Mouse (Mus musculus) retina, postnatal 1 day (tissue): ENCODE results near the gene Phf3.
"Not testable (repeated sequence)": the region's sequence is repeated elsewhere in the genome, so short reads cannot be mapped to it uniquely, and the experiment has no call there.

ENCODE experiments used
- DNase-seq: peaks from one replicate; pipeline ENCODE4 v3.0.0-alpha.2; 2012

Phf3 gene

DNA sequence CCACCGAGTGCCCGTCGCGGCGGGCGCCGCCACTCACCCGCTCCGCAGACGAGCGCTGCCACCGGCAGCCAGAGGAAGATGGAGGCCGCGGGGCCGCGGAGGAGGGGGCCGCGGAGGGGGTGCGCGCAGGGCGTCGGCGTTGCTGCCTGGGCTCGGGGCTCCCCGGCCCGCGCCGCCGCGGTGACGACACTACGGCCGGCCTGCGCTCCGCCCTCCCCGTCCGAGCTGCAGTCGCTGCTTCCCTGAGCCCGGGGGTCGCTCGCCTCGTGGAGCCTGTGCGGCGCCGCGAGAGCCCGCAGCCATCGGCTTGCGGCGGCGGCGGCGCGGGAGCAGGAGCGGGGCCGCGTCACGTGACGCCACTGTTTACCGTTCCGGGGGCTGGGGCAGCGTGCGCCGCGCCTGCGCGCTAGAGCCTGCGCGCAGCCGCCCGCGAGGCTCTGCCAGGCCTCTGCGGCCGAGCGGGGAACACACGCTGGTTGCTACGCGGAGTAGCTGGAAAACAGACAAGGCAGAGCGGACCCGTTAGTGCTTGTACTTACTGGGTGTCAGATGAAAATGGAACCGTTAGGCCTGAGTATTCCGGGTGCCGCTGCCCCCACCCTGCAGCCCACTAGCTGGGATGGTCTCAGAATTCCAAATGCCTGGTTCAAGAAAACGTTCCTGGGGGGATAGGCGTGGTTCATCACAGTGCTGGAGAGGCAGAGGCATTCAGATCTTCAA lies at the start of gene Phf3:
Gene Phf3 (minus strand): TSS at position 381 of the 720 bp plus-strand sequence.
- DNase-seq, result peak; percentile 96

- DNase-seq, result no peak
These were observed 48.5 kb upstream of the Phf3 start for GRCm38 (mm10) chr1:30922237-30922636.

- DNase-seq, result no peak
These were observed 47.5 kb upstream of the Phf3 start for GRCm38 (mm10) chr1:30921252-30921651.

DNA sequence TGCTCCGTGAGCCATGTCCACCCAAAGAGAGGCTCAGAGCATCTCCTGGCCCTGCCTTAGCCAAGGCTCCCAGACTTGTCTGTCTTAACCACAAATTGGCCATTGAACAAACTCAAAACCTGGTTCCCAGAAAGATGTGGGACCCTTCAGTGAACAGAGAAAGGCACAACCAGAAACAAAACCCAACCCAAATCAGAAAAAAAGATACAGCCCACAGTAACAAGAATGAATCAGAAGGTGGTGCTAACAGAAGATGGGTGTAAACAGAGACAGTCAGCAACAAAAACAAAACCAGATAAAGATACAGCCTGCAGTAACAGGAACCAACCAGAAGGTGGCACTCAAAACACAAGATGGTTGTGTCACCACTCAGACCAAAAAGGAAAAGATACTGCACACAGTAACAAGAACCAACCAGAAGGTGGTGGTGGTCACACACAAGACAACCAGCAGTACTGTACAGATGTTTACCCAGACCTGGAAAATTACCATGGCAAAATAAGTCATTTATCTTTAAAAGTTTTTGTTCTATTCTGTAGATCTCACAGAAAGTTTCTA lies 47.0 kb upstream of the Phf3 start:
- DNase-seq, result peak; percentile 12

- no peak for DNase-seq
These were observed 36.5 kb upstream of the Phf3 start for GRCm38 (mm10) chr1:30910172-30910571.

GRCm38 (mm10) chr1:30908797-30909196 lies 35.1 kb upstream of the Phf3 start:
- no peak for DNase-seq

DNA sequence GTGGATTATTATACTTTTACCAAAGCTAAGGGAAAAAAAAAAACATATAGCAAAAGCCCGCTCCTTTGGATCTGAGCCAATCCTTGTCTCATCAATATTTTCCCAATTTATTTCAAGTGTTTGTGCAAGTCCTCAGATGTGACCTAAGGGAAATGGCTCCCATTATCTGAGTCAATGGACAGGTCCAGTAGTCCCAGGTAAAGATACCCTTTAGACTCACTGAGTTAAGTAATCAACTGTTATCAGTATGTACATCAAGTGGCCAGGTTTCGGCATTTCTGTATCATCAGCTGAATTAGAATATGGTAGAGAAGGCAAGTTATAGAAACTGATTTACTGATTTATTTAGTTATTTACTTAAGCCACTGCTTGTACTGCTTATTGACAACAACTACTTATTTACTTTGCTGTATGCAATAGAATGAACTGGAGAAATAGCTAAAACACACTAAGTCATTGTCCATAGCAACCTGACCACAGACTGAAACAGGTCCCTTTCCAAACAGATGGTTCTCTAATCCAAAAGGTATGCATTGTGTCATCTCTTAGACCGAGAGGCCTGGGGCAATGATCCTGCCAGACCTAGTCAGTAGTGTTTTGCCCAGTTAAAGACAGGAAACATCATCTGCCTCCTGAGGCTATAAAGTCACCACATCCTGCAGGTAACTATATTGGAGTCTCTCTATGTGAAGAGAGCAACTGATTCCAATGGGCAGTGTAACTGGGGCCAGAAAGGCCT lies 29.9 kb upstream of the Phf3 start:
- no peak for DNase-seq

GRCm38 (mm10) chr1:30898691-30899090 lies 25.0 kb upstream of the Phf3 start:
- DNase-seq, result no peak

- DNase-seq, result not testable (repeated sequence)
These were observed 21.6 kb upstream of the Phf3 start for GRCm38 (mm10) chr1:30895366-30895765.

- DNase-seq, result not testable (repeated sequence)
These were observed 10.1 kb upstream of the Phf3 start for GRCm38 (mm10) chr1:30883806-30884205.

- no peak for DNase-seq
These were observed 2.0 kb upstream of the Phf3 start for GRCm38 (mm10) chr1:30875746-30876145.

DNA sequence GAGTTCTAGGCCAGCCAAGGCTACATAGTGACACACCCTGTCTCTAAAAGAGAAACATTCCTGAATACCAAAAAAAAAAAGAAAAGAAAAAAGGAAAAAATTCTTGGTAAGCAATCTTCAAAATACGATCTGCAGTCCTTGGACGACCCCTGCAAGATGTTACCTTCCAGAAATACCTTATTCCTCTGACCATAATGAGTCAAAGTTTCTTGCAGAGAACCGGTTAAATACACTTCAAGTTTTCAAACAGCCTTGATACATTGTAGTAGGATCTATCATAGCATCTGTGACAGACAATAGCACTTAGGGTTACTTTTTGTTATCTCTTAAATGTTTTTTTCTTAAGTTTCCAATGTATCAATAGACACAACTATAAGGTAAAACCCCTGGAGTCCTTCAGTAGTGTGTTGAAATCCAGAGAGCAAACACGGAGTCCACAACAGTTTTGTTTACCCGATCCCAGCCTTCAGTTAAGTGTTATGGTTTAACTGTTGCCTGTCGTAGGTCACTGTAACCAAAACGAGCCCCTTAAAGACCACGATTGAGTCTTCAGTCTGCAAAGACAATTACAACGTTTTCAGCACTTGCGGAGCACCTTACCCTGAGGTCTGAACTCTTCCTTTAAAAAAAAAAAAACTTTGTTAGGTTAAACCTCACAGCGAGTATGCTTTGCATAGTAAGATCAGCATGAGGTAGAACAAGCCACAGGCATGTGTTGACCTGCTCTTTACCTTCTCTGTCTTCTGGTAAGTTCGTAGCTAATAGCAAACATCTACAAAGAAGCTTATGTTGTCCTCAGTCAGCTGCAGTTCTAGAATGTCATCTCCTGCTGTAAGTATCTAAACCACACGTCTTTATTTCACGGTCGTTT lies 775 bp upstream of the Phf3 start:
- DNase-seq, result no peak

GRCm38 (mm10) chr1:30872836-30873540 lies 733 bp downstream of the Phf3 start:
- DNase-seq, result peak; percentile 60

DNA sequence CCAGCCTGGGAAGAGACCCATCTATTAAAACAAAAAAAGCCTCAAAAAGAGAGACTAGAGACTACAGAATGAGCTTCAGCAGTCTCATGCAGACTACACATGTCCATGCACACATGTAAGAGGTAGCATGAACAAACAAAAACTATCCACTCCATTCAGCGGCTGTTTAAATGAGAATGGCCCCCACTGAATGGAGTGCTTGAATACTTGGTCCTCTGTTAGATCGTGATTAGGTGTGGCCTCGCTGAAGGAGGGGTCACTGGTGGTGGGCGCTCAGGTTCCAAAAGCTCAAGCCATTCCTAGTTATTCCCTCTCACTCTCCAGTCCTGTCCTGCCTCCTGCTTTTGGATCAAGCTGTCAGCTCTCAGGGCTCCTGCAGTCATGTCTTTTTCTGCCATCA lies 5.9 kb downstream of the Phf3 start:
- DNase-seq, result no peak

DNA sequence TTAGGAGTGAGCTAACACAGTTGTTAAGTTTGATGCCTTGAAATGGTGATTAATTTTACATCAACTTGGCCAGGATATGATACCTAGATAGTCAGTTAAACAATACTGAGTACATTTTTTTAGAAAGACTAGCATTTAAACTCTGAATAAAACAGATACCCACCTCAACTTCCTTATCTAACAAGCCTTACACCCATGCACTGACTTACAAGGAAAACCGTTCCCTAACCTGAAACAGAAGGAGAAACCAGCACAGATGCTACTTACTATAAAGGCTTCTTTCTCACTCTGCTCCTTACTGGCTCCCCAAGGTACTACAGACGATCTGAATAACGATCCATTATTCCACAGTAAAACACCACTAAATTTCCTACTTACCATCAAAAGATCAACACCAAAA lies 21.2 kb downstream of the Phf3 start:
- DNase-seq, result no peak

- DNase-seq, result no peak
These were observed 21.8 kb downstream of the Phf3 start for GRCm38 (mm10) chr1:30851920-30852319.

DNA sequence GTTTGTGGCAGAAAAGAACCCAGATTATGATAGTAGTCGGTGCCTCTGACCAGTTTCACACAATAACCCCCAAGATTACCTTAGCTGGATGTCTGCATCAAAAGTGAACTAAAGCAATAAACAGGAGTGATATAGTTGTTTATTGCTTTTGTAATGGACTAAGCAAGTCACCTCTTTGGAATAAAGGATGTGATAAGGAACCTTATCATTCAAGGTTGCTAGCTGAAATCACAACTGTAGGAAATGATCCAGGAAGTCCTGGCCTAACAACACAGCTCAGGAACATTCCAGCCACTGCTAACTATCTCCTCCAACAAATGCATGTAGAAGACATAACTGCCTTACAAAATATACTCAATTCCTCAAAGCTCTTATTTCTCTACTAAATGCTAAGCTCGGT lies 22.8 kb downstream of the Phf3 start:
- no peak for DNase-seq

DNA sequence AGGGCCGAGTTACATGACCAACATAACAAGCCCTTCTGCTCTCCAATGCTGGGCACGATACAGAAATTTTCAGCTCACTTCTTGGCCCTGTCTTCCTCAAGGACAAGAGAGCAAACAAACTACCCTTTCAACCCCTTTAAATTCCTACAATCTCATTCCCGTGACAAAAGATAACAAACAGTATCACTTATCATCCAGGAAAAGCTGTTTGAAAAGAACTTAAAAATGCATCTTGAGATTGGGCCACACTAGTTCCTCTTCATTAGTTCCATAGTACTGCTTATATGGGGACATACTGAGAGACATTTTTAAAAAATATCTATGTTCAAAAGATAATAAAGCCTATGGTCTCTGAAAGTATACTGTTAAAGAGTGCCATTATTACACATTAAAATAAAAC lies 23.8 kb downstream of the Phf3 start:
- no peak for DNase-seq

DNA sequence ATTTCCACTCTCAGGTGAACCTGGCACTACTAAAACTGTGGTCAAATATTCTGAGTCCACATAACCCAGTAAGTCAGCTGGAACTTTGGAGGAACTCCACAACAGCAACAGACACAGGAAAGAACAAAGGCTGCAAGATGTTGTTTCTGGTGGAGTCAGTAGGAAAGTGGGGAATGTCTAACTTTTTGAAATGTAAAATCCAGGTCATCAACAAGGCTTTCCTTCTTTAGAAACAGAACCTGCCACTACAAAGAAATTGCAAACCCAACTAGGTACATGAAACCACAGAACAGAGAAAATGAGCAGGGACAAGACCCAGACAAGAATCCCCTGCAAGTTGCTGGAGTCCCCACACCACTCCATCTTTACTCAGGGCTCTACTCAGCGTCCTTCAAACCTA lies 26.0 kb downstream of the Phf3 start:
- DNase-seq, result no peak

DNA sequence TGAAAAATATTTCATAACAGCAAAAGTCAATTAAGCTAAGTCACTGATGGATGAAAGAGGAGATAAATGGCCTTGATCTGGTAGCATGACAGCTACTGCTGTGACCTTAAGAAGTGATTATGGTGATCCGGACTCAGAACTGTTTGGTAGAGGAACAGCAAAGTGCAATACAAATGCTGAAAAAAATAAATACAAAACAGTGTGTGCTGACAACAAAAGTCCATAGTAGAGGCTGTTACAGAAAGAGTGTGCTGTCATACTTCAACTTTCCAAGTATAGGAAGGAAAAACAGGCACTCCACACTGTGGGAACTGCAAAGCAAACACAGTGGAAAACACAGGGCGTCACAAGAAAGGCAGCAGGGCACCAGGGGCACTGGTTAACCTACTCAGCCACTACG lies 34.1 kb downstream of the Phf3 start:
- no peak for DNase-seq

DNA sequence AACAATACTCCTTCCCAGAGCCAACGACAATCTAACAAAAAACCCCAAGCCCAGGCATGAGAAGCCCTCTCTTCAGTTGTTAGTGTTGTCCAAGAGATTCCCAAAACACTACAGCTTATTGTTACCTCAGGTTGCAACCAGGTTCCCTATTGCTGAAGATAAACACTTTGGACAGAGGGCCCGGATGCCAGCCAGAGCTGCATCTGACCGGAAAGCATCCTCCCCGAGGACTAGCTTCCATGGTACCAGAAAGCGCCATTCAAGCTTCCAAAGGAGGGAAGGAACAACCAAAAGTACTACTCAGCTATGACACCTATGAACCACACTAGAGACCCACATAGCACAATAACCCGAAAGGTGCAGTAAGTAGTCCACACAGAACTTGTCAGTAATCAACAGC lies 38.2 kb downstream of the Phf3 start:
- DNase-seq, result no peak

DNA sequence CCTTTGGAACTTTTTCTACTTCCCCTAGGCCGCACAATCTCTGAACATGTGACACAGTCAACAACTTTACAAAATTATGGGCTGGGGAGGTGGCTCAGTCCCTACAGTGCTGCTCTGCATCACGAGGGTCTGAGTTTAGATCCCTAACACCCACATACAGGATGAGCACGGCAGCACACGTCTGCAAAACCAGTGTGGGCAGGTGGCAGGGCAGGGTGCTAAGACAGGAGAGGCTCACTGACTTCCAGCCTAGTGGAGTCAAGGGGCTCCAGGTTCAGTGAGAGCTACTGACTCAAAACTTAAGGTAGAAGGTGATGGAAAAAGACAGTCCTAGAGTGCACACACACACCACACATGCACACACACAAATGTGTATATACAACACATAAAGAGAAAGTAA lies 40.9 kb downstream of the Phf3 start:
- no peak for DNase-seq

DNA sequence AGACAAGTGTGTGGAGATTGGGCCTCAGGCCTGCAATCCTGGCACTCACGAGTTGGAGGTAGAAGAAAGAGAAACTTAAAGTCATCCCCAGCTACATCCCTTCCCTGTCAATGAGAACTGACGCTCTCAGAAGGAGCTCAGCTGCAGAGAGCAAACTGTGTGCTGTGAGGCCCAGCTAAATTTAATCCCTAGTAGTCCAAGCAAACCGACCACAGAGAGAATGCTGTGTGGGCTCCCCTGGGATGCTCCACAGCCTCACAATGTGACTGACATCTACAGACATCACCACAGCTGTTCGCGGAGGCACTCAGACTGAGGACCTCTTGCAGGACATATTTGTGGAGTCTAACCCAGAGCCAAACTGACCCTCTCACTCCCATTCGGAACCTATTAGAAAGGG lies 54.3 kb downstream of the Phf3 start:
- DNase-seq, result no peak
